Mouse (Mus musculus): ENCODE data around the gene Syt7. TPM values are rescaled to one million over a fixed set of nuclear protein-coding genes. Genes with fewer than 3 reads are reported as not detected.

Syt7 gene
- polyA plus RNA-seq, 2 experiments, result 2.0 to 5.0 TPM

DNA sequence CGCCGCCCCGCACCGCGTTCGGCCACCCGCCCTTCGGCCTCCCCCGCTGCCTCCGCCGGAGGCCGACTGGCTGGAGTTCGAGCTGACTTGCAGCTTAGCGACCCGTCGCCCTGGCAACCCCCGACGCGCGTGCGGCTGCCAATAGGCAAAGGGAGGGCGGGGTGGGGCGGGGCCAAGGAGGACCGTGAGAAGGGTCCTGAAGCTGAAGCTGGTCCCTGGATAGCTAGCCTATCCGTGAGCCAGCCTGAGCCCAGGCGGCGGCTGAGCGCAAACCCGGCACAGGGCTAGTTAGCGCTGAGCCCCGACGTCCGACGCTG, 68.6 kb downstream of the Syt7 start:
- Histone ChIP-seq H3K9me3 (ENCODE audit: control insufficient read depth, low read length) (no peaks in the 10 kb centered on the region), H3K27ac (replicated peaks; ENCODE audit: low read depth, low read length) (no peak overlapping the region), H3K4me2 (replicated peaks; ENCODE audit: low read depth, low read length, severe bottlenecking) (peak overlapping the region; percentile 92), H3K4me1 (ENCODE audit: control insufficient read depth, insufficient read depth, low read length) (peaks cover 16% of the 10 kb centered on the region), H3K9ac (ENCODE audit: low read depth, low read length, severe bottlenecking) (peak overlapping the region; percentile 45), H3K4me3 (replicated peaks; ENCODE audit: low read length) (peak overlapping the region; percentile 51), H3K36me3 (ENCODE audit: control insufficient read depth, insufficient read depth, low read length) (no peaks in the 10 kb centered on the region), H3K27me3 (ENCODE audit: control insufficient read depth, insufficient read depth, low read length) (peaks cover 66% of the 10 kb centered on the region)
- peak; percentile 84 for DNase-seq (ENCODE audit: low spot score)
- under 1% methylated on average over 22 of the region's 34 CpGs for WGBS
- TF ChIP-seq POLR2A (IDR thresholded peaks at IDR 0.05; ENCODE audit: borderline replicate concordance, extremely low read depth, insufficient read depth, insufficient read length), result 0 out of 2 replicates have a peak, but pooled peaks have one; percentile 12
- peak; percentile 86 for ATAC-seq (ENCODE audit: low FRiP score, low read depth)

DNA sequence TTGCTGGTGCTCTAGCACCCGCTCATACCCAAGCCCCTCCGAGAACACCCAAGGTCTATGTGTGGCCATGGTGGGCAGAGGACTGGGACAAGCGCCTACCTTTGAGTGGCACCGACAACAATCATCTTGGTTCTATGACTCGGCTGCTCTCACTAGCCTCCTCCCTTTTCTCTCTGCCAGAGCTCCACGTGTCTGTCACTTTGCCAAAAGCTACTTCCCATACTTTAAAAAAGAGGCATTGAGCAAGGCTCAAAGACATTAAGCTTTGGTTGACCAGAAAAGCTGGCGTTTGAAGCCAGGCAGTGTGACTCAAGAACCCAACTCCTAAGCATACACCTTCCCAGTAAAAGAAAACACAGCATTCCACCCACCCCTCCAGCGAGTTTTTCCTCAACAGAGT, 69.2 kb downstream of the Syt7 start:
- Histone ChIP-seq H3K27me3 (ENCODE audit: control insufficient read depth, insufficient read depth, low read length) (peaks cover 67% of the 10 kb centered on the region), H3K27ac (replicated peaks; ENCODE audit: low read depth, low read length) (no peak overlapping the region), H3K4me2 (replicated peaks; ENCODE audit: low read depth, low read length, severe bottlenecking) (peak overlapping the region; percentile 92), H3K36me3 (ENCODE audit: control insufficient read depth, insufficient read depth, low read length) (no peaks in the 10 kb centered on the region), H3K4me1 (ENCODE audit: control insufficient read depth, insufficient read depth, low read length) (peaks cover 16% of the 10 kb centered on the region), H3K9me3 (ENCODE audit: control insufficient read depth, low read length) (no peaks in the 10 kb centered on the region), H3K9ac (ENCODE audit: low read depth, low read length, severe bottlenecking) (no peak overlapping the region), H3K4me3 (replicated peaks; ENCODE audit: low read length) (peak overlapping the region; percentile 51)
- DNase-seq (ENCODE audit: low spot score), result peak; percentile 41
- WGBS, result 23% methylated on average over 8 of the region's 8 CpGs
- TF ChIP-seq POLR2A (IDR thresholded peaks at IDR 0.05; ENCODE audit: borderline replicate concordance, extremely low read depth, insufficient read depth, insufficient read length), result no peak
- ATAC-seq (ENCODE audit: low FRiP score, low read depth), result no peak

DNA sequence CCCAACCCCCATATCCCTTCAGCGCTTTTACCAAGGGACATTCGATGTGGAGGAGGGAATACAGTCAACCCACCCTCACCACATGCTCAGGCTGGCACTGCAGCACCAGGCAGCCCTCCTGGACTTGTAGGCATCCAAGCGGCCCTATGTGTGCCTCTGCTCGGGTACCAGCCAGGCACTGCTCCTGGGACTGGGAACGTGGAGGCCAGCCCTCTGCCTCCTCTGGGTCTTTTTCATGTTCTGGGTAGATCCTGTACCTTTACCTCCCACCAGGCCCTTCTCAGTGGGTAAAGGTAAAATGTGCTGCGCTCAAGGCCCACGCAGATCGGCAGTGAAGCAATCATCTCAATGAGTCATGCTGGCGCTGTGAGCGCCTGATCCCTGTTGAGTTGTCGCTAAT, 71.0 kb downstream of the Syt7 start:
- 45% methylated on average over 11 of the region's 11 CpGs for WGBS
- Histone ChIP-seq H3K36me3 (ENCODE audit: control insufficient read depth, insufficient read depth, low read length) (no peaks in the 10 kb centered on the region), H3K27me3 (ENCODE audit: control insufficient read depth, insufficient read depth, low read length) (peaks cover 60% of the 10 kb centered on the region), H3K4me1 (ENCODE audit: control insufficient read depth, insufficient read depth, low read length) (peaks cover 16% of the 10 kb centered on the region), H3K4me3 (replicated peaks; ENCODE audit: low read length) (no peak overlapping the region), H3K9ac (ENCODE audit: low read depth, low read length, severe bottlenecking) (no peak overlapping the region), H3K9me3 (ENCODE audit: control insufficient read depth, low read length) (no peaks in the 10 kb centered on the region), H3K27ac (replicated peaks; ENCODE audit: low read depth, low read length) (no peak overlapping the region), H3K4me2 (replicated peaks; ENCODE audit: low read depth, low read length, severe bottlenecking) (no peak overlapping the region)
- DNase-seq (ENCODE audit: low spot score), result no peak
- TF ChIP-seq POLR2A (IDR thresholded peaks at IDR 0.05; ENCODE audit: borderline replicate concordance, extremely low read depth, insufficient read depth, insufficient read length), result no peak
- no peak for ATAC-seq (ENCODE audit: low FRiP score, low read depth)

- DNase-seq (ENCODE audit: low spot score), result no peak
- Histone ChIP-seq H3K27me3 (ENCODE audit: control insufficient read depth, insufficient read depth, low read length) (peaks cover 45% of the 10 kb centered on the region), H3K4me2 (replicated peaks; ENCODE audit: low read depth, low read length, severe bottlenecking) (no peak overlapping the region), H3K36me3 (ENCODE audit: control insufficient read depth, insufficient read depth, low read length) (no peaks in the 10 kb centered on the region), H3K4me3 (replicated peaks; ENCODE audit: low read length) (no peak overlapping the region), H3K4me1 (ENCODE audit: control insufficient read depth, insufficient read depth, low read length) (peaks cover 11% of the 10 kb centered on the region), H3K9me3 (ENCODE audit: control insufficient read depth, low read length) (no peaks in the 10 kb centered on the region), H3K27ac (replicated peaks; ENCODE audit: low read depth, low read length) (no peak overlapping the region), H3K9ac (ENCODE audit: low read depth, low read length, severe bottlenecking) (no peak overlapping the region)
- WGBS, result 42% methylated on average over 6 of the region's 7 CpGs
- no peak for TF ChIP-seq POLR2A (IDR thresholded peaks at IDR 0.05; ENCODE audit: borderline replicate concordance, extremely low read depth, insufficient read depth, insufficient read length)
- no peak for ATAC-seq (ENCODE audit: low FRiP score, low read depth)
Measured at GRCm38 (mm10) chr19:10461584-10461983, 72.7 kb downstream of the Syt7 start.

- no peaks in the 10 kb centered on the region for H3K9me3 ChIP-seq (ENCODE audit: control insufficient read depth, low read length)
- H3K4me3 ChIP-seq (replicated peaks; ENCODE audit: low read length), result no peak overlapping the region
- no peak overlapping the region for H3K27ac ChIP-seq (replicated peaks; ENCODE audit: low read depth, low read length)
- H3K4me2 ChIP-seq (replicated peaks; ENCODE audit: low read depth, low read length, severe bottlenecking), result no peak overlapping the region
- H3K36me3 ChIP-seq (ENCODE audit: control insufficient read depth, insufficient read depth, low read length), result no peaks in the 10 kb centered on the region
- ATAC-seq (ENCODE audit: low FRiP score, low read depth) (no peak), DNase-seq (ENCODE audit: low spot score) (no peak)
- H3K9ac ChIP-seq (ENCODE audit: low read depth, low read length, severe bottlenecking), result no peak overlapping the region
- H3K4me1 ChIP-seq (ENCODE audit: control insufficient read depth, insufficient read depth, low read length), result no peaks in the 10 kb centered on the region
- H3K27me3 ChIP-seq (ENCODE audit: control insufficient read depth, insufficient read depth, low read length), result peaks cover 19% of the 10 kb centered on the region
- WGBS, result 32% methylated on average over 4 of the region's 4 CpGs
- TF ChIP-seq POLR2A (IDR thresholded peaks at IDR 0.05; ENCODE audit: borderline replicate concordance, extremely low read depth, insufficient read depth, insufficient read length), result no peak
Measured at GRCm38 (mm10) chr19:10464427-10464826, 75.5 kb downstream of the Syt7 start.

DNA sequence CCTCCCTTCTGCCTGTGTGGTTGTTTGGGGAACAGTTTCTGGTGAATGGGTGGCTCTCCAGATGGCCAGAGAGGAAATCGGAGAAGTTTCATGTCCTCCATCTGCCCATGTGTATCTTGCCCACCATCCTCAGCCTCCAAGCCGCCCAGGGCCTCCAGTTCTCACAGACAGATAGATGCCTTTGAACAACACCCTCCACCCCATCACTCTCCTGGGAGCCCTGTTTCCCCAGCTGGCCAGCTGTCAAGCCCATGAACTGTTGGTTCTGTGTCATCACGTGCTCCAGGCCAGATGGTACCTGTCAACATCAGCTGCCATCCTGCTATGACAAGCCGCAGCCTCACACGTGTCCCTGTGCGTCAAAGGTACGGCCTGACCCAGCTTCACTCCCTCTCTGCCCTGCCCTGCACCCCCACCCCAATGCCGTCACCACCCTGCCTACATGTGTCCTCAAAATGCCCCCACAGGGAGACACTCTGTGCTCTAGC, 80.3 kb downstream of the Syt7 start:
- no peaks in the 10 kb centered on the region for H3K9me3 ChIP-seq (ENCODE audit: control insufficient read depth, low read length)
- no peaks in the 10 kb centered on the region for H3K4me1 ChIP-seq (ENCODE audit: control insufficient read depth, insufficient read depth, low read length)
- no peak for TF ChIP-seq POLR2A (IDR thresholded peaks at IDR 0.05; ENCODE audit: borderline replicate concordance, extremely low read depth, insufficient read depth, insufficient read length)
- no peaks in the 10 kb centered on the region for H3K36me3 ChIP-seq (ENCODE audit: control insufficient read depth, insufficient read depth, low read length)
- H3K27ac ChIP-seq (replicated peaks; ENCODE audit: low read depth, low read length), result no peak overlapping the region
- H3K9ac ChIP-seq (ENCODE audit: low read depth, low read length, severe bottlenecking), result no peak overlapping the region
- WGBS, result 52% methylated on average over 8 of the region's 8 CpGs
- no peak overlapping the region for H3K4me2 ChIP-seq (replicated peaks; ENCODE audit: low read depth, low read length, severe bottlenecking)
- ATAC-seq (ENCODE audit: low FRiP score, low read depth) (peak; percentile 47; the same call in 1 of the 2 replicates), DNase-seq (ENCODE audit: low spot score) (no peak)
- H3K27me3 ChIP-seq (ENCODE audit: control insufficient read depth, insufficient read depth, low read length), result no peaks in the 10 kb centered on the region
- no peak overlapping the region for H3K4me3 ChIP-seq (replicated peaks; ENCODE audit: low read length)

Data from limb, embryonic 14.5 days (tissue).